Mouse (Mus musculus): ENCODE measurements around the gene Prrx2.
A peak's percentile ranks its signal among the peaks of the same experiment; 100 is the strongest.

The Prrx2 gene

GRCm38 (mm10) chr2:30823385-30824153 lies 11.2 kb upstream of the Prrx2 start:
- DNase-seq (ENCODE audit: low spot score) = peak; percentile 36

DNA sequence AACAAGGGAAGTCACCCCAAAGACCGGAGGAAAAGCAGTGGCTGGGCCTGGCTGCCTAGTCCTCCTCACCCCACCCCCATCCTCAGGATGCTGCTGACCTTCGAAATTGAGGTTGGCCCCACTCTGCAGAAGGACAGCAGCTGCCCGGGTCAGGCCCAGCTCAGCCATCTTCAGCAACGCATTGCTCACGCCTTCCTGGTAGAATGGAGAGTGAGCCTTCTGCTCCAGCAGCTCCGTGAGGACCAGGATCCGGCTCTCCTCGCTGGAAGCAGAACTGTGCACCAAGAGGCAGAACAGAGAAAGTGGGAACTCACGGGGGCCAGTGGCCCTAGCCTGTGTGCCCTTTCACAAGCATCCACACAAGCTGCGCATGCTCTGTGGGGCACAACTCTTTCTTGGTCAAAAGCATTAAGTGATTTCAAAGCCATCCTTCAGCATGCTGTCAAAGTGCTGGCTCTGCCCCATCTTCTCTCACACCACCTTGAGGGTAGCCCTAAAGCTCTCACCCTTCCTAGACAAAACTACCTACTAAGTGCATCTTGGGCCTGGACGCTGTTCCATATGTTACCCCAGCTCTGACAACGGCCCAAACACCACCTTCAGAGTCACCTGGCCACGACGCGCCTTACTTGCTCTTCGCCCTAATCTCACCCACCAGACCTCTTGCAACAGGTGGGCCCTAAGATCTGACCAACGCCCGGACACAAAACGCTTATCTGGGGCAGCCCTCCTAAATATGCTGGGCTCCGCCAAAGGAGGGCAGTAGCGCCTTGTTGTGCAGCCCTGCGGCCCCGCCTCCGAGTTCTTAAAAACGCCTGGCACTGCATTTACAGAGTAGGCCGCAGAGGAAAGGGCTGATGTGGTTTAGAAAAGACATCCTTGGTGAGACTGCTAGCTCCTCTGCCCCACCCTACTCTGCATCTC lies 7.7 kb upstream of the Prrx2 start:
- peak; percentile 61 for DNase-seq (ENCODE audit: low spot score)

DNA sequence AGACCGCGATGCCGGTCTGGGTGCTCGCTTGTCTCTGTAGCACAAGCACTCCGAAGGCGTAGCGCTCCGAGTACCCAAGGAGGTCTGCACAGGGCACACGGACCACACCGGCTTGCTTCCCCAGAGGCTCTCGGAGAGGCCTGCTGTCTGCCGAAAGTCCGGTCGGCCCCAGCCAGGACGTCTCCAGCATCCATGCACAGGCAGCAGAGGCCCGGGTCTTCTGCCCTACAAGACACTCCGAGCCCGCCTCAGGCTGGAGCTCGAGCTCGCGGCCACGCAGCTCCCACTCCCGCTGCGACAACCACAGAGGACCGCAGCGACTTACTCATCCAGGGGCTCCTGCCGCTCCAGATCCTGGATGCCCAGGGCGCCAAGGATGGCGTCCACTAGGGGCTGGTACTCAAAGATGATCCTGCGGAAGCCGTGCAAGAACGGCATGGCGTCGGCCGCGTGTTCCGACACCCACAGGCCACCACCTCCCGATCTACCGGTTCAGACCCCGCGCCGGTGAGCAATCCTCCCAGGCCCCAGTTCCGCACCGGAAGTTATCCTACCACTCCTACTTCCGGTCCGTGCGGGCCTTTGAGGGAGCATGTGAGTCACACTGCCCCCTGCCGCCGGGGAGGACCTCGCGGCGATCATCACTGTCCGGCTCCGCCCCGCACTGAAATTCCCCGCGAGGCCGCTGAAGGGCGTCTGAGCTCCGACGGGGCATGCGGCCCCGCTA lies 6.9 kb upstream of the Prrx2 start:
- peak; percentile 95 for DNase-seq (ENCODE audit: low spot score)

DNA sequence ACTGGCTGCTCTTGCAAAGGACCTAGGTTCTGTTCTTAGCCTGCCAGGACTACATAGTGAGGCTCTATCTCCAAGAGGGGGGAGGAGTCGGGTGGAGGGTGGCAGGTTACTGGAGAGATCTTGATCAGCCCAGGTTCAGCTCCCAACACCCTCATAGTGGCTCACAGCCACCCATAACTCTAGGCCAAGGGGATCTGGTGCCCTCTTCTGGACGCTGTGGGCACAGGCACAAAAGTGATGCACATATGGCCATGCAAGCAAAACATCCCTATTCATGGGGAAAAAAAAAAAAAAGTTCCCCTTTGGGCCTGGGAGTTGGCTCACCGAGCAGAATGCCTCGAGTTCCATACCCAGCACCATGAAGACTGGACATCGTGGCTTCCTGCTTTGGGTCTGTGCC lies 5.5 kb upstream of the Prrx2 start:
- DNase-seq (ENCODE audit: low spot score) = peak; percentile 37

DNA sequence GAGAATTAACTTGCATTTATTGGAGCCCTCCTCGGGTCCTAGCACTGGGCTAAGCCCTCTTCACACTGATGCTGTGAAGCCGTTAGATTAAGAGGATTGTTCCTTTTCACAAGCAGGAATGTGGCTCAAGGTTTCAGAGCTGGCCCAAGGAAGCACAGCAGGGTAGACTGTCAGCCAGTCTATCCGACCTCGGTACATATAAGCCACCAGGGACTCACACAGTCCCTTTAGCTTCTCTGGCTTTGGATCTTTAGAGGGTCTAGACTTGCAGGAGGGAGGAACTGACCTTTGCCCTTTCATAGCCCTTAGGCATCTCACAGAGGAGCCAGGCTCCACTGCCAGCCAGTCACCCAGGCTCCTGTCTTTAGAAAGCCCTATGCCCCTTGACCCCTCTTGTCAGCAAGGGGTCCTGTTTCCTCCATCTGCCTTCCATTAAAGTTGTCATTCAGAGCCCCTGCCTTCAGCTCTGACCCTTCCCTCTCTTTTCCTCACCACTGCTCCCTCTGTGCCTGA lies 4.4 kb upstream of the Prrx2 start, which contains the start of gene Asb6:
Gene Asb6 (minus strand): TSS at position 51 of the 513 bp plus-strand sequence.
- DNase-seq (ENCODE audit: low spot score) = no peak

- DNase-seq (ENCODE audit: low spot score) = no peak
Observed at GRCm38 (mm10) chr2:30833644-30834043, 1.1 kb upstream of the Prrx2 start.

DNA sequence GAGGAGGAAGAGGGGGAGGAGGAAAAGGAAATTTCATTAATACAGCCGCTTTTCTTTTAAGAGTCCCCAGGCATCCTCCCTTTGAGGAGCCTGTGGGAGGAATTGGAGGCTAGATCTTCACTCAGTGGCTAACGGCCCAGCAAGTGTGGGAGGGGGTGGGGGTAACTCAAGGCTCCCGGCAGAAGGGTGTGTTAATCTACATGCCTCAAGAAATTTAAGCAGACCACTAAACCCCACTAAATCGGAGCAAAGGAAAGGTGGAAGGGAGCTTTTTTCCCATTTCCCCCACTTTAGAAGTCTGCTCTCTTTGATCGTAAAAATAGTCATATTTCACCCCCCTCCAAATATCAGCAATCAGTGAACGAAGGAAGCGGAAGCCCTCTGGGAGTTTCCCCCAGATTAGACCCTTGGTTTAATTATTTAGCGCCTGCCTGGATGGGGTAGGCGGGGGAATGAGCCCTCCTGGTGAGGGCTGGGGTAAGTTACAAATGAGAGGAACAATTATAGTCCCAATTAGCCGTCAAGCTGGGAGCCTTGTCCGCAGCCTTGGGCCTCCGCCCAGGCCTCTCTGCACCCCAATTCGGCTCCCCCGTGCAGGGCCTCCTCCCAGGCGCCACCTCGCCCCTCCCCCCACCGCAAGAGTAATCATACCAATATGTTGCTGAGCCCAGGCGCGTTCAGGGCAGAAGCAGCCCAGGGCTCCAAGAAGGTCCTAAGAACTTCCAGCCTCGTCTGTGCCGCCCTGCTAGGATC lies 1.6 kb downstream of the Prrx2 start:
- DNase-seq (ENCODE audit: low spot score) = no peak

DNA sequence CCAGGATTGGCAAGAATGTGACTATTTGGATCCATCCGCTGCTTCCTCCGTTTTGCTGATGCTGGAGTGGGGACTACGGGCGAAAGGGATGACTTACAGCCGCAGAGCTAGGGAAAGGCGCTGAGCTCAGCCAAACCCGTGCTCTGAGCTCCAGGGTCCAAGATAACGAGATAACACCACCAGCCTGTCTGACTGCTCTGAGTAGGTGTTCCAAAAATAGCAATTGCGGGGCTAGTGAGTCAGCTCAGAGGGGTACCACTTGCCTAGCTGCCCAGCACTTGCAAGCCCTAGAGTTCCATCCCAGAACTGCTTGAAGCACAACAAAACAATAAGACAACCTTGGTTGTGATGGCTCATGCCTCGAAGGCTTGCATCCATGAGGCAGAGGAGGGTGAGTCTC lies 7.8 kb downstream of the Prrx2 start:
- no peak for DNase-seq (ENCODE audit: low spot score)

- DNase-seq (ENCODE audit: low spot score) = peak; percentile 41
Observed at GRCm38 (mm10) chr2:30845152-30846070, 10.6 kb downstream of the Prrx2 start.

GRCm38 (mm10) chr2:30846236-30846635 lies 11.5 kb downstream of the Prrx2 start:
- no peak for DNase-seq (ENCODE audit: low spot score)

- DNase-seq (ENCODE audit: low spot score) = no peak
Observed at GRCm38 (mm10) chr2:30846723-30847122, 12.0 kb downstream of the Prrx2 start.

DNA sequence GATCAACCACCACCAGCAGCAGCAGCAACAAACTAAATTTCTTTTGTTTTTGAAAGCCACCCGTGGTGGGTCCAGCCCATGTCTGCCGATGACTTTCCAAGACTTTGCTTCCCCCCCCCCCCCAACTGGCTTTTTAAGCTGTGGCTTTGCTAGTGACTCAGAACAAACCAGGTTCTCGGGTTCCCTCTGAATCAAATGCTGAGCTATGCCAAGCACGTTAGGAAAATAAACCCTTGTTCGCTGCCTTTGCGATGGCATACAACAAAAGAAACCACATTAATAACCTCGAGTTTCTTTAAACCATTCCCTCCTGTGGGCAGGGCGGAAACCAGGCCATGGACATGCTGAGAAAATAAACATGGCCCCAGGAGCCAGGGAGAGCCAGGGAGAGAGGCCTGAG lies 13.4 kb downstream of the Prrx2 start:
- no peak for DNase-seq (ENCODE audit: low spot score)

- no peak for DNase-seq (ENCODE audit: low spot score)
Observed at GRCm38 (mm10) chr2:30850581-30850980, 15.8 kb downstream of the Prrx2 start.

DNA sequence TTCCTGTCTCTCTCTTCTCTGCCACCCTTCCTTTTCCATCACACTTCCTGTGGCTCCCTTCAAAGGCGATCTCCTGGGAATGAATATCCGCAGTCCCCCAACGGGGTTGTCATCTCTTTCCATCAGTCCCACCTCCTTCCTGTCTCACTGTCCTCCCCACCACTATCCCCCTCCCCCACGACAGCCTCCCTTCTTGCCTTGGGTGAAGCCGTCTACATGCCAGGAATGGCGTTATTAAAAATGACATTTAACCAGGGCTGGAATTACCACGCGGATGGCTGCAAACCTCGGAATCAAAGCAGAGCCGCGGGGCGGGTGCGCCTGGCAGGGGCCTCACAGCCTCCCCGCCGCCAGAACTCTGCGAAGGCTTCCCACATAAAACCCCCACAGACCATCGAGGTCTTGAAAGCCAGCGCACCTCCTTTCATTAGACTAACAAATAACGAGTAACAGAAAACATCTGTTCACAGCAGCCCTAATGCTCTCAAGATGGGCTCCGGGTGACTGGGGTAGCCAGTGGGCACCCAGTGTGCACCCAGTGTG lies 18.1 kb downstream of the Prrx2 start:
- no peak for DNase-seq (ENCODE audit: low spot score)

GRCm38 (mm10) chr2:30857076-30857475 lies 22.3 kb downstream of the Prrx2 start:
- no peak for DNase-seq (ENCODE audit: low spot score)

- no peak for DNase-seq (ENCODE audit: low spot score)
Observed at GRCm38 (mm10) chr2:30859782-30860181, 25.0 kb downstream of the Prrx2 start.

GRCm38 (mm10) chr2:30862081-30862480 lies 27.3 kb downstream of the Prrx2 start:
- no peak for DNase-seq (ENCODE audit: low spot score)

- DNase-seq (ENCODE audit: low spot score) = no peak
Observed at GRCm38 (mm10) chr2:30863574-30863973, 28.8 kb downstream of the Prrx2 start.

DNA sequence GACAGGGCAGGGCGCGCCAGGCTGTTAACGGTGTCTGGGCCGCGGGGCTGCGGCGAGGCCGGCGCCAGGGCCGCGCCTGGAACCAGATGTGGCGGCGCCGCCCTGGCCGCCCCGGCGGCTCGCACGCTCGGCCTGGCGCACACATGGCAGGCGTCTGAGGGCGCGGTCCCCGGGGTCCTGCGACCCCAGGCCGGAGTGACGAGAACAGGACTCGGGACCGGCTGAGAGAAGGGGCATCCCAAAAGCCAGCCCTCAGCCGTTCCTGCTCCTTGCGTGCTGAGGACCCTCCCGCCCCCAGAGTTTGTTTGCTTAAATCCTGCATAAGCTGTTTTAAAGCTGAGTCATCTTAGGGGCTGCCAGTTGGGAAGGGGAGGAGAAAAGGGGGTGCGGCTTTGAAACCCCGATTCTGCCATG lies 30.2 kb downstream of the Prrx2 start:
- DNase-seq (ENCODE audit: low spot score) = peak; percentile 40

DNA sequence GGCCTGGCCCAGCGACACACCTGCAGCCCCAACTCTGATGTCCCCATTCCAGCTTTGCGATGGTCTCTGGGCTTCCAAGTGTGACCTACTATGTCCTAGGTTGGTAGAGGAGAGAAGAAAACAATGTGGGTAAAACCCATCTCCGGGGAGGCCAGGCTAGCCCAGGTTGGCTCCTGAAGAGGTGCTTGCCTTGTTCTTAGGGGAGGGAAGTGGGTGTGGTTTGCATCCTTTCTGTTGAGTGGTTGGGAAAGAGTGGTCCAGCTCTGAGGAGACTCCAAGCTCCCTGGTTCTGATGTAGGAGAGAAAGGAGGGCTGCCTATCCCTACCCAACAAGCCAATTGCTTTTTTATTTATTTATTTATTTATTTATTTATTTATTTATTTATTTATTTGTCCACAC lies 30.7 kb downstream of the Prrx2 start:
- no peak for DNase-seq (ENCODE audit: low spot score)
